Mouse (Mus musculus): Measurements from ENCODE around the gene Bsnd.
A peak's percentile ranks its signal among the peaks of the same experiment; 100 is the strongest.

Bsnd gene

GRCm38 (mm10) chr4:106480545-106480944, 11.5 kb downstream of the Bsnd start:
- DNase-seq, result no peak

DNA sequence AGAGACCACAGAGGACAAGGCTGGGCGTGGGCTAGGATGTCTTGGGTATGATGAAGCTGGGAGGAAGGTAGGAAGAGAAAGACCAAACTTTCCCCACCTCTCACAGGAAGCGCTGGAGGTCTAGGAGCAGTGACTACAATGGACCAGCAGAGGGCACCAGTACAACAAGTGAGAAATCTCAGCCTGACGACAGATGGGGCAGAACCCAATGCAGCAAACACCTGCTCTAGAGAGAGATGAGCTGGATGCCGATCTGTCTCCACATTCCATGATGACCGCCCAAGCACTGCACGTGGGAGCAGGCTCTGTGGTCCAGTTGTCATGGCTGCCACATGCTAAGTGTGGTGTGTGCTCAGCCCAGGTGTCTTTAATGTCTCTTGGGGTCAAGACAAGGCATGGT, 17.8 kb downstream of the Bsnd start:
- peak; percentile 68 to 74 for DNase-seq

DNA sequence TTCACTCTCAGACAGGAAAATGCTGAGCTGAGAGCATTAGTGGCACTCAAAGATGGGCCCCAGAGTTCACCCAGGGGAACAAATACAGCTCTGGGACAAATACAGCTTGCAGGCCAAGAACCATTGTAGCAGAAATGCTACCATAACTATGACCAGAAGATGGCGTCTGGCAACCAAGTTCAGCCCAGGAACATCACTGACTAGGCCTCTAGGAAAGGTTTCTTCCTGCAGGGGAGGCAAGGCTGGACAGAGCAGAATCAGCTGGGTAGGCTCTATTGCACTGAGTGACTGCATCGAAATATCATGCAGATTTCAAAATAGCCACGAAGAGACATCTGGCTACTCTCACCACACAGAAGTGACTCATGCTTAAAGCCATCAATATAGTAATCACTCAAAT, 19.7 kb downstream of the Bsnd start:
- peak; percentile 61 to 71 for DNase-seq

GRCm38 (mm10) chr4:106470921-106471320, 21.2 kb downstream of the Bsnd start:
- peak; percentile 26 to 46 for DNase-seq

DNA sequence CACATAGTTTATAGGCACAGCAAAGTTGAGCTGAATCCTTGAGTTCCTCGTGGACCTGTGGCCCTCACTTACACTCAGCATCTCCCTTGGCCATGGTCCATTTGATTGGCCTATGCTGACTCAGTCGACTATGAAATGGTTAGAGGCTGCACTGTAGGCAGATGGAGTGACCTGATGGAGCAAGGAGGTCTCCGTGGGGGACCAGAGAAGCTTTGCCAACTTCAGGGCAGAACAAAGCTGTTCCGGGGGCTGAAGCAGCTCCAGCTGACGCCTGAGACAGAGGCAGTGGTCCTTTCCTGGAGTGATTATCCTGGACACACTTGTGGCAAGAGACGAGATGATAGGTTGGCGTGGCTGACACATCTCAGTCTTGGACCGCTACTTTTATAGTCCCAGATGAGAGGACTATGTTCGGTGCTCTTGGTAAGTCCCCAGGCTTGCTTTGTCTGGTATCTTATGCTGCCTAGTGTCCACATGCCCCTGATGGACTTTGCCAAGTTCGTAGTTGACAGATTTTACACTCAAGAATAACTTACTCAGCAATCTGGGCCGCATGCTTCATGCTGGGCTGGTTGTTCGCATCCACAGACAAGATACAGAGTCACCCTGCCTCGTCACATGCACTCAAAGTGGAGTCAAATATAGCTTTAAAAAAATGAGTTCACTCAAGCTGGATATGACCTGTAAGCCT, 24.5 kb downstream of the Bsnd start:
- no peak for DNase-seq

GRCm38 (mm10) chr4:106463174-106463801, 28.8 kb downstream of the Bsnd start:
- DNase-seq, result peak; percentile 41 to 66

- no peak for DNase-seq
Observed at GRCm38 (mm10) chr4:106462524-106462923, 29.6 kb downstream of the Bsnd start.

DNA sequence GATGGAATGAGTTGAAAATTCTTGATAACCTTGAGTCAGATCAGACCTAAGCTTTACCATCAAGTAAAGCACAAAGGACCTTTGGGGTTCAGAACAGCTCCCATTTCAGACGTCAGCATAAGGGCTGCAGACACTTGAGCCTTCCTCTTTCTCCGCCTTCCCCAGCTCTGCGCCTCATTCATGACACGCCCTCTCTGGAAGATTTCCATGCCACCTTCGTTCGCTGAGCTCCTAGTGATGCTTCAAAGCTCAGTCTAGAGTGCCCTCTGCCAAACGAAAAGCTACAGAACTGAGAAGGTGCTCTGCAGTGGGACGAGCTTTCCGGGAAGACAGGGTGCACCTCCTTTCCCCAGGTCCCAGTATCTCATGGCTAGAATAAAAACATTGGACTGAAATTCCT, 30.1 kb downstream of the Bsnd start:
- DNase-seq, result no peak

GRCm38 (mm10) chr4:106454541-106454940, 37.5 kb downstream of the Bsnd start:
- no peak for DNase-seq

GRCm38 (mm10) chr4:106453516-106453915, 38.6 kb downstream of the Bsnd start:
- DNase-seq, result no peak

GRCm38 (mm10) chr4:106453108-106453507, 39.0 kb downstream of the Bsnd start:
- DNase-seq, result no peak

- DNase-seq, result no peak
Observed at GRCm38 (mm10) chr4:106452401-106452800, 39.7 kb downstream of the Bsnd start.

- DNase-seq, result no peak
Observed at GRCm38 (mm10) chr4:106449306-106449705, 42.8 kb downstream of the Bsnd start.

DNA sequence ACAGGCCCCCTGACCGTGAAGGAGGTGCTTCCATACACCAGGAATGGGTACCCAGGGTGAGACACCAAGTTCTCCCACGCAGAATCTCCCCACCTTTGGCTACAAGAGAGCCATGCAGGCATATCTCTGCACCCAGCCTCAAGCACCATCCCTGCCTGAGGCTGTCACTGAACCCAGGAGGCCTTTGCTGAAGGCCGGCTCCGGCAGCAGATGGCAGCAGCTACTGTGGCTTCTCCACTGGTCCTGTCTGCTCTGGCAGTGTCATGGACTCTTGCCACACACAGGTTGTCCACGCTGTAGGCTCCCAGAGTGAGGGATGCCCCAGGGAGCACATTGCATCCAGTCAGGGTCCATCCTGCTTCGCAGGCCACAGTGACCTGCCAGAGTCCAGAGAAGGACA, 48.9 kb downstream of the Bsnd start:
- DNase-seq, result no peak

DNA sequence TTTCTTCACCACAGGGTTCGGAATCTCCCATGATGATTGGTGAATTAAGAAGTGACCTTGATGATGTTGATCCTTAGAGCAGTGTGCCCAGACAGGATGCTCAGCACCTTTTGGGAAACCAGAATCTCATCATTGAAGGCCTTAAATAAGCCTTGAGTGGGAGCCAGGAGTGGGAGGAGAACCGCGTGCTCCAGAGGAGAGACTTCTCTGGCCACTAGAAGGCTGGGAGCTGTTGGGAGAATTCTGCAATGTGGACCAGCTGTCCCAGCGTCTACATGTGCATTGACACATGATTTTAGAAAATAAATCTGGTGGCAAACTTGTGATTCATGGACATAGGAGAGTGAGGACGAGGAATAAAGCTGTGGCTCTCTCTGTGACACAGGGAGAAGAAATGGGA, 53.3 kb downstream of the Bsnd start:
- DNase-seq, result no peak

GRCm38 (mm10) chr4:106437207-106437606, 54.9 kb downstream of the Bsnd start:
- no peak for DNase-seq

DNA sequence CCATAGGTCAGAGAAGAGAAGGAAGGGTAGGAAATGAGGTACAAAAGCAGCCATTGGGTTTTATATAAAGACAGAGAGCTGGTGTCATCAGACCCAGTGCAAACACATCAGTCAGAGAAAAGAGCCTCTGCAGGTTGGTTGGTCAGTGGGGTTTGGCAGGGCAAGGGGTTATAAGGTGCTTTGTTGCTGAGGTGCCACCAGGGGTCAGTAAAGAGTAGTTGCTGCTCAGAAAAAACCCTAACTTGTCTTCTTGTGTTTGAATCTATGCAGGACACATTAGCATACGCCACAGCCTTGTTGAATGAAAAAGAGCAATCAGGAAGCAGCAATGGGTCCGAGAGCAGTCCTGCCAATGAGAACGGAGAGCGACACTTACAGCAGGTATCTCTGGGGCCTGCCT, 55.6 kb downstream of the Bsnd start:
- peak in 1 of 2 experiments; percentile 28 for DNase-seq

GRCm38 (mm10) chr4:106435426-106435825, 56.7 kb downstream of the Bsnd start:
- no peak for DNase-seq

Measured in kidney, postnatal 4 days (tissue).